Mouse (Mus musculus) layer of hippocampus, postnatal 10 days (tissue): ENCODE measurements around the gene Fibin. TPM values are rescaled to one million over a fixed set of nuclear protein-coding genes. Genes with fewer than 3 reads are reported as not detected.

ENCODE experiments used
- DNase-seq, 2 experiments: peaks; one replicate each; pipeline ENCODE4 v3.0.0; 2021; ENCODE audit warnings: low spot score in 2 of 2
- long read RNA-seq: library from polyadenylated mRNA; stranded (forward); transcript quantifications from one replicate; pipeline ENCODE4 v2.0.0, GENCODE M21; 2023
- total RNA-seq, 2 experiments: library from RNA; stranded (reverse); gene quantifications; 2 replicates each; pipeline ENCODE4 v1.2.3; 2021

The Fibin gene
- 1 to 10 TPM; 2.9 to 4.0 TPM for total RNA-seq
- long read RNA-seq, partial matches to known transcripts, result 0 of 3 reads
- long read RNA-seq, other reads (novel, unspliced or antisense), result 0 of 3 reads

DNA sequence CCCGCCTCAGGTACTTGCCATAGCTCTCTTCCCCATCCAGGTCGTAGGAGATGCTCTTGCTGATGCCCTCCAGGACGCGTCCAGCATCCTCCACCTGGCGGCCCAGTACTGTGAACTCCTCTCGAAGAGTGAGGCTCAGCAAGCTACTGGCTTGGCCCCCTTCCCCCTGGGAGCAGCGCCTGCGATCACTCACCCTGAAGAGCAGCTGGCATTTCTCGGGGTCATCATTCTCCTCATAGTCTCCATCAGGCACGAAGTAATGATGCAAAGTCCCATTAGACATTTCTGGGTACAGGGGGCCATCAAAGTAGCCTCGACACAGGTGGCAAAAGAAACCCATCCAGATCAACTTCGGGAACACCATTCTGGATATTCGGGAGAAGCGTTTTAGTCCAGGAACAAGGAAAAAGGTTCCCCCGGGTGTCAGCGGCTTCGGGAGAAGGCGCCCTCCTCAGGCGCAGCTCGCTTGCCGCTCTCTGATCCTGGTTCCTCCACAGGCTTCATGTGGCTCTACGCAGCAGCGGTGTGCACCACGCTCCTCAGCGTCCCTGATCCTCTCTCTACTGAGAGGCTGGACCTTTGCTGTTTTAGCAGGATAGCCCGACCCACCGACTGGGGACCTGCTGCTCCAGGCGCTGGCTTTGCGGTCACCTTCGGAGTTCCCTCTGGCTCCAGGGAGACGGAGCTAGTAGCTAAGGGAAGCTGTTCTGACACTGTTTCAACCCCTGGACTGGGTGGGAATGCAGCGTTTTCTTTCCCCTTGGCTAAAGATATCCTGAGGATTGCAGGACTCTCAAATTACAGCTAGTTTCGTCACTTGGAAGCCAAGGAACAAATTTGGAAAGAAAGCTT is at the start of gene Fibin:
TSS of gene Fibin (minus strand) at position 752 of the 852 bp plus-strand sequence.
- peak; percentile 36 to 63 for DNase-seq

DNA sequence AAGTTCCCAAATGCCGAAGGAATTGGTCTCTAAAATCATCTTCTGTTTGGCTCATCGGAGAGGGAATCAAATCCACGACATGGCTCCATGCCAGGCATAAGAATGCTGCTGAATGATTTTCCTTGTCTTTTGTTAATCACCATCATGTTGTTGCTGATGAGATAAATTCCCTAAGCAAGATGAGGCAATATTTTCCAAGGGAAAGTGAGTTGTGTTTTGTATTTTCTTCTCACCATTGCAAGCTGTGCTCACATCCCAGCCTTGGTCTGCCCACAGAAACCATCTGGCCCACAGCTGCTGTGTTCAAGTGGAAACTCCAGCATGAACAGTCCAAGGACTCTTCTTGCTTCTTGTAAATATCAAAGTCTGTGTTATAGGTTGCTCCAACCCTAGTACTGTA is 48.4 kb upstream of the Fibin start:
- DNase-seq, result peak in 1 of 2 experiments; percentile 9

- no peak for DNase-seq
Observed at GRCm38 (mm10) chr2:110408757-110409156, 45.8 kb upstream of the Fibin start.

- DNase-seq, result no peak
Observed at GRCm38 (mm10) chr2:110392714-110393336, 29.8 kb upstream of the Fibin start.

DNA sequence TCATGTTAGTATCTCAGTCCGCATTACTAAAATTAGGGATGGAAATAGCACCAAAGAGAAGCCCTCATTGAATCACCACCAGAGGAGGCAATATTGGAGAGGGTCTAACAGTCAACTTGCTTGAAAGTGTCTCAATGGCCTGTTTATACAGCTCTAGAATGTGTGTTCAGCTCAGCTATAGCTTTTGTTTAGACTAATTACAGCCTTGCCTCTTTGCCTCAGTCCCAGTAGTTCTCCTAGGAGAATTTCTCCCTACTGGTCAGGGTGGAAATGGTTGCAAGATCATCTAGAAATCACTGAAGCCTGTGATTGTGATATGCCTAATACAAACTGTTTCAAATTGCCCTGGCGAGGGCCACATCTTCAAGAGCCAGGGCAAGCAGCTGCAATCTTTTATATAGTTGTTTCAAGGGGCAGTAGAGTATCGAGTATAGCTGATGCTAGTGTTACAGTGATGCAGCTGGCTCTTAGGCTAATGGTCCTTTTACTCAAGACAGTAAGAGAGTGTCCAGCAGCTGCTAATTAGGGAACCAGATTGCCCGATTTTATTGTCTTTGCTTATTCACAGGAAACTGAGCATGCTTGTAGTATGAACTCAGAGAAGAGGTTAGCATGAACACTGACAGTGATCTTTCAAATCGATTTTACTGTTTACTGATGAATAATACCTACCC is 27.9 kb upstream of the Fibin start:
- DNase-seq, result no peak

DNA sequence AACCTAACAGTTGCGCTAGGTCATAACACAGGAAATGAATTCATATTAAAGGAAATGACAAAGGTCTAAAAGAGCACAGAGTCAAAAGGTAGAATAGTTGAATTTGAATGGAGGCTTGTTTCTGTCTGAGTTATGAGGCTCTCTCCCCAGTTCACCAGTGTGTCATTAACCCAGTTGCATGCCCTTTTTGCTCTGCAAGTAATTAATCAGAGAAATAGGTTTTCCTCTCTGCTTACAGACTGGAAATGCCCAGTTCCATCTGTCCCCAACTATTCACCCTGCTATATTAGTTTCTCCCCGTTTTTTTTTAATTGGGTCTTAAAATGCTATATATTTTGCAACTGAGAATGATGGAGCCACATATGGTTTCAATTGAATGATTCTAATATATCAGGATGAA is 16.8 kb upstream of the Fibin start:
- DNase-seq, result no peak

DNA sequence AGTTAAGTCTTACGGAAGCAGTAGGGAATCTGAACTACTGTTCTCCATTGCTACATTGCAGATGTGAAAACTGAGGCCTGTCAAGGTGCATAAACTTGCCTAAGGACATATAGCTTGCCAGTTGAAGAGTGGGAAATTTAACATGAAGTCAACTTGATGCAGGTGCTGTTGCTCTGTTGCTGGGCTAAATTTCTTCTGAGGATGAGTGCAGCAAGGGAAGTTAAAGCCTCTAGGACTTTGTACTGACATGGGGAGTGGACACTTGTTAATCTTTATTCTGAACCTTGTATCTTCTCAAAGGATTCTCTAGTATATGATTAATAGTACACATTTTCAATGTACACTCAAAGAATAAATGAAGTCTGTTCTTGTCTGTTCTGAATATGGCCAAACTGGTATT is 13.7 kb upstream of the Fibin start:
- no peak for DNase-seq

DNA sequence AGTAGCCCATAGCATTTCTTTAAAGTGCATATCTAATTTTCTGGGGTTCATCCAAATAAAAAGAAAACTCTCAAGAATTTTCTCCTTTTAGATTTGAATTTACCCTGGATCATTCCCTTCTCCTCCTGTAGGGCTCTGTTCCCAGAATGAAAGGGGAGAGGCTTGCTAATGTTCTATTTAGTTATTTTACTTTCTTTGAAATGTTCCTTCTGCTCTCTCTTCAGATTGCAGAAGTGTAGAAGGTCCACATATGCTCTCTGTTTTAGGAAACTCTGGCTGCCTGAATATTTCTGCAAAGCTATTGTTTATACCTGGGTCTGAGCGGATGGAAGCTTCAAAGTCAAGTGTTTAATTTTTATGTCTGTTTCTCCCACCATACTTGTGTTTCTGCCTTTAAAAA is 12.5 kb upstream of the Fibin start:
- DNase-seq, result no peak

DNA sequence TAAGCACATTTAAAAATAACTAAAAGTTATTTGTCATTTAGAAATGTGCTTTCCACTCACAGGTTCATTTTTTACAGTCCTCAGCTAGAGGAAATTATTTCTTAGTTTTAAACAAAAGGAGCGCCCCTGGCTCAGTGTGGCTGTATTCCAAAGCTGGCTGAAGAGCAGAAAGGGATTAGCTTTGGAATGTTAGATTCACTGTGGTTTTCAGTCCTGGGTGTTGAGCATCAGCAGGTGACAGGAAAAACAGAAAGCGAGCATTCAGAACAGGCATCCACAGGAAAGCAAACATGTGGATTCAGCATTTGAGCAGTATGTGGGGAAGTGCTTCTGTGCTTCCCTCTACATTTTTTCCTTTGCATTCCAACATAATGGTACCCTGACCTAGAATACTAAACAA is 10.2 kb upstream of the Fibin start:
- DNase-seq, result no peak

DNA sequence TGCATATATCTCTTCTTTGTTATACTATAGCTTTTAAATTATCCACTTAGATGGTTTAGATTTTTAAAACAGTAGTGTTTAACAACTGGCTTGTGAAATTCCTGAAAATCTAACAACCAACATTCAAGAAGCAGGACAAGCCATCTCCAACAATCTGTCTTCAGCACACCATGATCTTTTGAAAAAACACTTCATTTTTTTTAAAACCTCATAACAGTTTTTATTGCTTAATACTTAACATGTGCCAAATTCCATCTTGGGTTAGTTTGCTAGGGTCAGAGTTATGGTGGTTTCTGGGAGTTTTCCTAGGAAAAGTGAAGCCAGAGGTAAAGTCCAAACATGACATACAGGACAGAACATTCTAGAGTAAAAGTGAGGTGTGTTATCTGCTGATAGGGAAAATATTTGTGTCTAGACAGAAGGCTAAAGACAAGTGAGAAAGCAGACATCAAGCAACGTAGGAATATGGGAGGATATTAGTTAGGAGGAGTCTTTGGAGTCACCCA is 4.5 kb upstream of the Fibin start:
- no peak for DNase-seq

DNA sequence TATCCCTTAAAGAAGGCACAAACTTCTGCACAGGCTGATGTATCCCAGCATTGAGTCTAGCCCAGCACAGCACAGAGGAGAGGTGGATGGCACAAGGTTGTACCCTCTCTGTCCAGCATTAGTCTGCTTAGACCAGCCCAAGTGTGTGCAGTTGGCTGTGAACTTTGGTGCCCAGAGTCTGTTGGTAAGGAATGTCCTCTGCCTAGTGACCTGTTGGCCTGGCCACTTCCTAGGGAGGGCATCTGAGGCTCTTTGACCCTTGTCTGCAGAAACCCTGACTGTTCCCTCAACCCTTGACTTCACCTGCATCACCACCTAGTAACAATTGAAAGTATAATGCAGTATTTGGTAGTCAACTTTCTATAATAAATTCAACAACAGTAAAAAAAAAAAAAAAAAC is 2.4 kb upstream of the Fibin start:
- no peak for DNase-seq

GRCm38 (mm10) chr2:110363855-110364254 is 872 bp upstream of the Fibin start:
- no peak for DNase-seq

- no peak for DNase-seq
Observed at GRCm38 (mm10) chr2:110353302-110353970, 9.5 kb downstream of the Fibin start.

DNA sequence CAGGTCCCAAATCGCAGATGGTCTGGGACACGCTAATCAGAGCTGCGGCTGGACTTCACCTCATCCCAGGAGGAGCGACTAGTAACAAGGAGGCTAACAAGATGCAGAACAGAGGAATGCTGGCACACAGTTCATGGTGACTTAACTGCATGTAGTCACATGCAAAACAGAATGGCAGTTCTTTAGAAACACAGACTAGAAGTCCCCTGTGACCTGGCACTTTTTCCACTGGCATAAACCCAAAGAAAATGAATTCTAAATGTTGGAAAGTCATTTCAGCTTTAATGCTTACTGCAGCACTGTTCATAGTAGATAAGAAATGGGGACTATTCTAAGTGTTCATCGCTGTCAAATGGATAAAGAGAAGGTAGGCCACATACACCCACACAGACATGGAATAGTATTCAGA is 11.1 kb downstream of the Fibin start:
- DNase-seq, result no peak

DNA sequence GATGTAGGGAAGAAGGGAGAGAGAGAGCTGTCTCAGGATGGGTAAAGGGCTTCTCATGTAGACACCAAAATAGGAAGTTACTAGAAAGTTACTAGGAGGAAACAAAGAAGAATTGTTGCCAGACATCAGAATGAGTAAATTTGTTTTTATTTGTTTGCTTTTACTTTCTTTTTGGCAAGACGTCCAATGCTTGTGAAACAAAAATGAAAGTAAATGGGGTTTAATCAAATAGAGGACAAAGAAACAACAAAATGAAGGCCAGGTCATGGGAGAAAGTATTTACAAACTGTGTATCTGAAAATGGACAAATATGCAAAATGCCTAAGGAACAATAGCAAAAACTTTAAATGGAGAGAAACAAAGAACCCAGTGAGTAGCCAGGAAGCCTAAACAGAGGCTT is 11.6 kb downstream of the Fibin start:
- no peak for DNase-seq

GRCm38 (mm10) chr2:110328953-110329352 is 34.0 kb downstream of the Fibin start:
- no peak for DNase-seq

- DNase-seq, result no peak
Observed at GRCm38 (mm10) chr2:110319949-110320348, 43.0 kb downstream of the Fibin start.

- no peak for DNase-seq
Observed at GRCm38 (mm10) chr2:110319266-110319665, 43.7 kb downstream of the Fibin start.

GRCm38 (mm10) chr2:110318719-110319118 is 44.3 kb downstream of the Fibin start:
- DNase-seq, result no peak

GRCm38 (mm10) chr2:110316116-110316883 is 46.7 kb downstream of the Fibin start:
- DNase-seq, result no peak
